8 mouse cellular contexts compared by ENCODE assay signal in the genomic region with DNA sequence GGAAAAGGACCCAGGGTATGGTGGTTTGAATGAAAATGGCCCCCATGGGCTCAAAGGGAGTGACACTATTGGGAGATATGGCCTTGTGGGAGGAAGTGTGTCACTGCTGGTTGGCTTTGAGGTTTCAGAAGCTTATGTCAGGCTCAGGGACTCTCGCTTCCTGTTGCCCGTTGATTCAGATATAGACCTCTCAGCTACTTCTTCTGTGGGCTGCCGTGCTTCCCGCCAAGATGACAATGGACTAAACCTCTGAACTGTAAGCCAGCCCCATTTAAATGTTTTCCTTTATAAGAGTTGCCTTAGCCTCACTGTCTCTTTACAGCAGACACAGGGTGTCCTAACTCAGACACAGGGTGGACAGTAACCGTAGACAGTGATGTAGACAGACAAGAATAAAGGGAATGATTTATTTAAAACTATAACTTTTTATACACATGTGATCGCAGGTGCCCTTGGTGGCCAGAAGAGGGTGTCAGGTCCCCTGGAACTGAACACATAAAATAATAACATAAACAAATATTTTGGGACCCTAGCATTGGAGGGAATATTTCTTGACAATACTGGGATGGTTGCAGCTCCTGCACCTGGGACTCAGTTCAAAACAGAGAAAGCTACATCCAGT. TPM values are rescaled to one million over a fixed set of nuclear protein-coding genes. Genes with fewer than 3 reads are reported as not detected.
A peak's percentile ranks its signal among the peaks of the same experiment; 100 is the strongest.
DNase-seq lines count a peak whose midpoint lies in the region; ATAC-seq and TF ChIP-seq lines count a peak whose summit lies in the region.

A gene (plus strand): TSS at position 178 of the 622 bp plus-strand sequence.

- WGBS in hindbrain, embryonic 14.5 days = 68% methylated on average over 6 of the region's 6 CpGs
- 73% methylated on average over 6 of the region's 6 CpGs for WGBS in midbrain, embryonic 12.5 days

- TF ChIP-seq POLR2A in ES-Bruce4 (IDR thresholded peaks at IDR 0.05; ENCODE audit: insufficient read depth, low read length) = no peak

- no peak within 1 kb of the TSS for H3K27ac ChIP-seq in gastrocnemius, adult 2 months
- 0 out of 2 replicates have a peak within 1 kb of the TSS, but pooled peaks have one; percentile 3 for H3K27ac ChIP-seq in ES-Bruce4 (ENCODE audit: insufficient read depth, low read length)
- no peak within 1 kb of the TSS for H3K27ac ChIP-seq in hindbrain, embryonic 14.5 days
- H3K27ac ChIP-seq in midbrain, embryonic 12.5 days (replicated peaks) = peak within 1 kb of the TSS; percentile 74

- no peak for ATAC-seq in hindbrain, embryonic 14.5 days (ENCODE audit: low FRiP score)
- 0 out of 2 replicates have a peak, but pooled peaks have one; percentile 5 for ATAC-seq in midbrain, embryonic 12.5 days (ENCODE audit: low FRiP score, low read depth)

- intact Hi-C loops in gastrocnemius, adult 2 months (cut with DNase I) = no loop called here

- no peaks in the 10 kb centered on the region for H3K36me3 ChIP-seq in ES-Bruce4 (ENCODE audit: control insufficient read depth, insufficient read depth, low read length, poor library complexity, severe bottlenecking)
- no peaks in the 10 kb centered on the region for H3K36me3 ChIP-seq in hindbrain, embryonic 14.5 days (replicated peaks; ENCODE audit: control insufficient read depth, insufficient read depth)
- no peaks in the 10 kb centered on the region for H3K36me3 ChIP-seq in midbrain, embryonic 12.5 days

- H3K4me2 ChIP-seq in hindbrain, embryonic 14.5 days (replicated peaks) = peak within 1 kb of the TSS; percentile 7; the same call in 1 of the 2 replicates
- peak within 1 kb of the TSS; percentile 34 for H3K4me2 ChIP-seq in midbrain, embryonic 12.5 days (replicated peaks)

- H3K9ac ChIP-seq in ES-Bruce4 (ENCODE audit: low read depth, poor library complexity, severe bottlenecking) = no peak within 1 kb of the TSS
- H3K9ac ChIP-seq in hindbrain, embryonic 14.5 days = peak within 1 kb of the TSS; percentile 42; the same call in 1 of the 2 replicates
- no peak within 1 kb of the TSS; the same call in 1 of the 2 replicates for H3K9ac ChIP-seq in midbrain, embryonic 12.5 days (replicated peaks)

- no peak for DNase-seq in gastrocnemius, adult 2 months
- no peak for DNase-seq in gastrocnemius, postnatal 25 days
- DNase-seq in hindbrain, embryonic 14.5 days (ENCODE audit: low spot score) = no peak
- DNase-seq in frontal cortex, postnatal 25 days (ENCODE audit: low spot score in 2 of 2) = no peak
- DNase-seq in adrenal gland, adult 8-10 months = no peak
- DNase-seq in adrenal gland, adult (ENCODE audit: inconsistent age in 2 of 2, low spot score in 1 of 2) = no peak

- TF ChIP-seq CTCF in gastrocnemius, adult 2 months (IDR thresholded peaks at IDR 0.05) = peak; percentile 20; the same call in 1 of the 2 replicates
- TF ChIP-seq CTCF in ES-Bruce4 (IDR thresholded peaks at IDR 0.05; ENCODE audit: low read depth, low read length) = no peak

- no peak for TF ChIP-seq EP300 in ES-Bruce4 (IDR thresholded peaks at IDR 0.05; ENCODE audit: insufficient read depth, low read depth, low read length)

- peaks cover 2% of the 10 kb centered on the region for H3K4me1 ChIP-seq in ES-Bruce4 (ENCODE audit: control insufficient read depth, insufficient read depth, low read length)
- H3K4me1 ChIP-seq in hindbrain, embryonic 14.5 days (replicated peaks; ENCODE audit: control insufficient read depth, insufficient read depth, low read length) = peaks cover 11% of the 10 kb centered on the region; the same call in 1 of the 2 replicates
- H3K4me1 ChIP-seq in midbrain, embryonic 12.5 days = peaks cover 13% of the 10 kb centered on the region

- H3K27me3 ChIP-seq in ES-Bruce4 (ENCODE audit: control insufficient read depth, insufficient read depth, low read length, poor library complexity, severe bottlenecking) = no peaks in the 10 kb centered on the region
- H3K27me3 ChIP-seq in hindbrain, embryonic 14.5 days (ENCODE audit: control insufficient read depth, insufficient read depth, low read length) = no peaks in the 10 kb centered on the region
- H3K27me3 ChIP-seq in midbrain, embryonic 12.5 days = peaks cover 2% of the 10 kb centered on the region

- no peak within 1 kb of the TSS for H3K4me3 ChIP-seq in gastrocnemius, adult 2 months
- H3K4me3 ChIP-seq in ES-Bruce4 (ENCODE audit: low read depth, low read length) = no peak within 1 kb of the TSS
- H3K4me3 ChIP-seq in hindbrain, embryonic 14.5 days (replicated peaks; ENCODE audit: low read length) = no peak within 1 kb of the TSS
- H3K4me3 ChIP-seq in midbrain, embryonic 12.5 days = no peak within 1 kb of the TSS

- no peaks in the 10 kb centered on the region for H3K9me3 ChIP-seq in ES-Bruce4 (replicated peaks; ENCODE audit: control insufficient read depth, insufficient read depth, low read length, poor library complexity, severe bottlenecking)
- no peaks in the 10 kb centered on the region for H3K9me3 ChIP-seq in hindbrain, embryonic 14.5 days (ENCODE audit: control insufficient read depth, low read length)
- no peaks in the 10 kb centered on the region for H3K9me3 ChIP-seq in midbrain, embryonic 12.5 days

RNA-seq across cellular contexts. Expression of the gene that starts here (rescaled TPM):
- total RNA-seq in gastrocnemius, adult 2 months (2021) = under 1 TPM; 0.31 to 0.61 TPM
- 1 to 10 TPM; 1.0 to 1.2 TPM for total RNA-seq in gastrocnemius, postnatal 25 days (2021)
- polyA plus RNA-seq in ES-Bruce4 (2011; ENCODE audit: insufficient read depth, insufficient read length, low read depth, missing spikeins) = 0.91 and 1.1 TPM in 2 replicates
- polyA plus RNA-seq in hindbrain, embryonic 14.5 days (2014; fragmentation: Nextera tagmentation; extraction: Ambion mirVana) = 0.78 and 1.0 TPM in 2 replicates
- polyA plus RNA-seq in midbrain, embryonic 12.5 days (2016; fragmentation: Nextera tagmentation; extraction: Ambion mirVana) = 1.1 TPM in 2 replicates
- 1 to 10 TPM; 1.9 to 4.8 (median 4.3) TPM for total RNA-seq in adrenal gland, adult 8-10 months (2022)

Comparison
In these comparisons a context has a peak if more than half of its experiments do, and no peak if none do; other contexts are left out.
1. H3K27ac ChIP-seq: peak in ES-Bruce4 (single experiment) and midbrain, embryonic 12.5 days (single experiment); none in gastrocnemius, adult 2 months (single experiment) and hindbrain, embryonic 14.5 days (single experiment).